Mouse (Mus musculus) 416B (cell line): ENCODE measurements around the gene Plbd1.

Experiments used
- DNase-seq: peaks from one replicate; pipeline ENCODE4 v3.0.0; 2011; ENCODE audit warnings: low read depth

The Plbd1 gene

DNA sequence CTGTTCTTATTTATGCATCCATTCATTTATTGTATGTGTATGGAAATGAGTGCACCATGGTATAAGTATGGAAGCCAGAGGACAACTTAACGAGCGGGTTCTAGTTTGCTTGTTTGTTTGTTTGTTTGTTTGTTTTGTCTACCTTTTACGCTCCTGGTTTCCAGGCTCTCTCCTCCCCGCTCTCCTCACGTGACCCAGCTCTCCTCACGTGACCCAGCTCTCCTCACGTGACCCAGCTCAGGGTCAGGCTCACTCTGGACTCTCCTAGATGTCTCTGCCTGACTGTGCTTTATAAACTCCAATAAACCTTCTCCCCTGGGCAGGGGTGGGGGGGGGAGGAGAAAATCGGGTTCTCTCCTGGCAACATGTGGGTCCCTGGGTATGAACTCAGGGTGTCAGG lies 11.1 kb downstream of the Plbd1 start:
- no peak for DNase-seq

DNA sequence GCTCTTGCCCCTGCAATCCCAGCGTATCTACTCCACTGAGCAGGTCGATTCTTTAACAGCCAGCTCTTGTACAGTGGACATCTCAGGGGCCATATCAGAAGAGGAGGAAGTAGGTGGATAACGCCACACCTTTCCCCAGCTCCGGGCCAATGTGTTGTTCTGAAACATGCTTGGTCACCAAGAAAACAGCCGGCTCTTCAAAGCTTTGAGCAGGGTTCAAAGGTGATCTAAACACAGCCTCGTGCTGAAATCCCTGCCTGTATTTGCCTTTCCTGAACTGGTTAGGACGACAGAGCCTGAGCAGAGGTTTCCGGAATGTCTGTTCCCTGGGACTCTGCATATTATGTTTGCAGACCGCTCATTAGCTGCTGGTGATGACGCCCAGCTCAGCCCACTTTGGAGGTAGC lies 14.3 kb downstream of the Plbd1 start:
- no peak for DNase-seq

DNA sequence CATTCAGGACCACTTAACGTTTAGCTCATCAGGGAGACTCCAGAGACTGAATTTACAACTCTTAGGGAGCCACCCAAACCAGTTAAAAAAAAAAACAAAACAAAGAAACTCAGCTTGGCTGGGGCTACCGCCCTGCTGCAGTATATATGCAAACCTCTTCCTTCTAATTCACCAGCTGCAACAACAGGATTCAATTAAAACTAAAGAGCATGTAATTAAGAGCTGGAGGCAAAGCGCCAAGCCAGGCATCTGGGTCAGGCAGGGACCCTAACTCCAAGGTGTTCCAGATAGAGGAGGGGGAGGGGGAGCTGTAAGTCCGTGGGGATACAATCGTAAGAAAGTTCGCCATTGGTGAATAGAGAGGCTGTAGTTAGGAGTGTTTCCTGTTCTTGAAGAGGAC lies 15.5 kb downstream of the Plbd1 start:
- DNase-seq, result no peak

DNA sequence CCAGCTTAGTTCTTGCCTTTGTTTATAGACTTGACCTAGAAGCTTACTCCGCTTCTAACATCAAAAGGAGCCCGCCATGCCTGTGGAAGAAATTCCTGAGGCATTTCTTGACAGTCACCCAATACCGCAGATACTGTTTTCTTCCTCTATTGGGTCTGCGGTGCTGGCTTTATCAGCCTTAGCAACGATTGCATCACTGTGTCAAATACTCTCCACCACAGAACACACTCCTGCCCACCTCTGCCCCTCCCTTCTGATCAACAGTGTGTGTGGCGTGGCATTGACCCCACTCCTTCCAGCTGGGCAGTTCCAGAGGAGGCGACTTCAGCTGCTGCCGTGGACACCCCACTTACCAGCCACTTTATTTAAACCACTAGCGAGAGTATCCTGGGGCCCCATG lies 16.0 kb downstream of the Plbd1 start:
- peak; percentile 9 for DNase-seq

DNA sequence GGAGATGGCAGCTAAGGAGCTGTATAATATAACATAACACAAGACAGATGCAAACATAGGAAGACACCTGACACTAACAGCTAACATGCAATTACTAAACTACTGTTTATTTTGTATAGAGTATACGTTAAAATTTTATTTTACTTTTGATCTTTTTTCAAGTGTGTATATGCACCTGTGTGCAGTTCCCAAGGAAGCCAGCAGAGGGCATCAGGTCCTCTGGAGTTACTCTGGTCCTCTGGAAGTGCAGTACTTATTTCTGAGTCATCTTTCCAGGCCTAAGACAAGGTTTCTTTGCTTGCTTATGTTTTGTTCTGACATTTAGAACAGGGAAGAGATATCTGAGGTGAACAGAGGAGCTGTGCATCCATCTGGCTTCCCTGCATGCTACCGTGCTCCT lies 17.6 kb downstream of the Plbd1 start:
- peak; percentile 38 for DNase-seq

DNA sequence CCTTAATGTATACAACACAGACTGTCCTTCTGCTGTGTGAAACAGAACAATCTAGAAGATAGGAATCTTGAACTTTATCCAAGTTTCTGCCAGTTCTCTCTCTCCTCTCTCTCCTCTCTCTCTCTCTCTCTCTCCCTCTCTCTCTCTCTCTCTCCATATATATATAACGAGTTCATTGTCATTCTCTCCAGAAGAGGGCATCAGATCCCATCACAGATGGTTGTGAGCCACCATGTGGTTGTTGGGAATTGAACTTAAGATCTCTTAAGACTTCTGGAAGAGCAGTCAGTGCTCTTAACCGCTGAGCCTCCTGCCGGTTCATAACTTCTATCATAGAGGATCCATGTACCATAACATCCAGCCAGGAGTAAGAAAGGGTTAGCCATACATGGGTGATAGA lies 26.7 kb downstream of the Plbd1 start:
- peak; percentile 21 for DNase-seq

DNA sequence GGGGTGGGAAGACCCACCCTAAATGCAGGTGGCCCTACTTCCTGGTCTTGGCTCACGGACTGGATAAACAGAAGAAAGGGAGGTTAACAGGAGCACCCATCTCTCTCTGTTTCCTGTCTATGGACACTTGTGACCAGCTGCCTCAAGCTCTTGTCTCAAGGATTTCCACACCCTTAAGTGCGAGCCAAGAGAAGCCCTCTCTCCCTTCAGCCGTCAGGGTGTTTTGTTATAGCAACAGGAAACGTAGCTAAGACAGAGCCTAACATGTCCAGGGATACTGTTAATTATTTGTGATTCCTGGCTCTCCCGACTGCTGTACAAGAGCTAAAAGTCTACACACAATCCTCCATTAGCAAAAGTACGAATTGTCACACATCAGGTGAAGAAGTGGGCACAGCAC lies 28.0 kb downstream of the Plbd1 start:
- no peak for DNase-seq

DNA sequence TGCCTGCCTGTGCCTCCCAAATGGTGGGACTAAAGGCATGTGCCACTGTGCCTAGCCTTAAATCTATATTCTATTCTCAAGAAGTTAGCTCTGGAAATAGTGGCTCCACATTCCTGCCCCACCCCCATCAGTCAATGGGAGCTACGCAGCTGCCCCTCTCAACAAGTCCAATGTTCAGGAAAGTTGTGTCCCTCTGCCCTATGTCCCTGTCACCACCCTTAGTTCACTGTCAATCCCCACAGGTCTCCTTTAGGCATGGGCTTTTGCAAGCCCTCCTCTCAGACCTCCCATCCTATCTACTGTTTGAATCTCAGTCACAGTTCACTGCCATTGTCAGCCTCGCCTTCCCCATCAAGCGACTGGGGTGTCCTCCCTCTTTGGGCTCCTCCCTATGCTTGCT lies 28.6 kb downstream of the Plbd1 start:
- no peak for DNase-seq

DNA sequence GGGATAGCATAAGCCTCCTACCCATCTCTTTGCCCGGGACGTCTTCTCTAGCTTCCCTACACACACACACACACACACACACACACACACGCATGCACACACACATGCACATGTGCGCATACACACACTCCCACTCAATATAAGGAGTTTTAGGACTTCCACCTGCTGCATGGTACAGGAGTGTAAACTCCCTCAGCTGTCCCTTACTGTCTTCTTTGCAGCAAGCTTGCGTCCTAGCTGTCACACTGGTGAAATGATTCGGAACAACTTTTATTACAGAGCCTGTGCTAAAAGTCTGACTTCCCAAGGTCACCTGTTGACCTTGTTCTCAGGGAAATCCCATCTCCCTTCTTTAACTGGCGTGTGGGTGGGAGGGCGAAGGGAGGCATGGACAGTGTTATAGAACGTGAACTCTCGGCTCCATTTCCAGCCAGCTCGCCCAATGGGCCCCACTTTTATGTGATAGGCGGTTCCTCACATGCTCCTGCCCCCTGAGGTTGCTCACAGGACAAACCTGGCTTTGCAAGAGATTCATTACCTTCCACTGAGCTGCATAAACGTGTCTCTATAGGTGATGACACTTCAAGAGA lies 29.7 kb downstream of the Plbd1 start:
- DNase-seq, result no peak

DNA sequence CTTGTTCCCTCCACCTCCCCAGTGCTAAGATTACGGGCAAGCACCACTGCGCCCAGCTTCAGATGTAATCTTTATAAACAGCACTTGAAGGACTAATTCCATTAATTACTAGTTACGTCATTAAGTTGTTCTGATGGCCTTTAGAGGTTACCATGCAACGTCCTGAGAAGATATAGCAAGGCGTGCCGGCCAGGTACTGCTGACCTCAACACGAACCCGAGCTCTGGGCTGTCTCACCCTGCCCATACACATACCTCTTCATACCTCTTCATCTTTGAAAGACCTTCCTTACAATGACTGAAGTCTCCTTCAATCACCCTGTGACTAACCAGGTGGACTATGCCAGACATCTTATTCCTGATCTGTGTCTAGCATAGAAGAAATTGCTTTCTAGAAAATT lies 30.2 kb downstream of the Plbd1 start:
- DNase-seq, result no peak

DNA sequence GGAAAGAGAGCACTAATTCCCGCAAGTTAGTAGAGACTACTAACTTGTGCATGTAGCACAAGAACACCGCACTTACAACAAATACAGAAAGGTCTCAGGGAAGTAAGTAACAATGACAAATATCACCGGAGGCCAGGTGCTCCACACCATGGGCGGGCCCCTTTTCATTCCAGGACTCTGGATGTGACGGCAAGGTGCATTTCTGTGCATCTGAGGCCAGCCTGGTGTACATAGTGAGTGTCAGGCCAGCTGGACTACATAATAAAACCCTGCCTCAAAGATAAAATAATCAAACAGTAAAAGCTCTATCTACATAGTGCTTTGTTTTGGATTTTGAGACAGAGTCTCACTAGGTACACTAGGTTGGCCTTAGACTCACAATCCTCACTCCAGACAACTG lies 32.1 kb downstream of the Plbd1 start:
- no peak for DNase-seq

DNA sequence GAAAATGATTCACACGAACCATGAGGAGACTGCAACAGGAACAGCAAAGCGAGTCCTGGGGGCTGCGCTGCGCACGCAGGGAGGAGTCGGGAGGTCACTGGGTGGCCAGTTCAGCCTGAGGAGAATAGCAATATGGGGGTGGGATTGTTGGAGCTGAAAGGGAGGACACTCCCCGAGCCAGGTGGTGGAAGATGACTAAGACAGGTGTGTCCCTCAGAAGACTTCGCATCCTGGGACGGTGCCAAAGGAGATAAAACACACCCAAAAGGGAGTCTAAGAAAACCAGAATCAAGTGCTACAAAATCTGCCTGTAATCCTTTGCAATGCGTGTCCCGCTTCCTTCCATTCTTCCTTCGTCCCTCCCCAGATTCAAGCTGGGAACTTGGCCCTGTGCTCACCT lies 36.3 kb downstream of the Plbd1 start:
- no peak for DNase-seq

DNA sequence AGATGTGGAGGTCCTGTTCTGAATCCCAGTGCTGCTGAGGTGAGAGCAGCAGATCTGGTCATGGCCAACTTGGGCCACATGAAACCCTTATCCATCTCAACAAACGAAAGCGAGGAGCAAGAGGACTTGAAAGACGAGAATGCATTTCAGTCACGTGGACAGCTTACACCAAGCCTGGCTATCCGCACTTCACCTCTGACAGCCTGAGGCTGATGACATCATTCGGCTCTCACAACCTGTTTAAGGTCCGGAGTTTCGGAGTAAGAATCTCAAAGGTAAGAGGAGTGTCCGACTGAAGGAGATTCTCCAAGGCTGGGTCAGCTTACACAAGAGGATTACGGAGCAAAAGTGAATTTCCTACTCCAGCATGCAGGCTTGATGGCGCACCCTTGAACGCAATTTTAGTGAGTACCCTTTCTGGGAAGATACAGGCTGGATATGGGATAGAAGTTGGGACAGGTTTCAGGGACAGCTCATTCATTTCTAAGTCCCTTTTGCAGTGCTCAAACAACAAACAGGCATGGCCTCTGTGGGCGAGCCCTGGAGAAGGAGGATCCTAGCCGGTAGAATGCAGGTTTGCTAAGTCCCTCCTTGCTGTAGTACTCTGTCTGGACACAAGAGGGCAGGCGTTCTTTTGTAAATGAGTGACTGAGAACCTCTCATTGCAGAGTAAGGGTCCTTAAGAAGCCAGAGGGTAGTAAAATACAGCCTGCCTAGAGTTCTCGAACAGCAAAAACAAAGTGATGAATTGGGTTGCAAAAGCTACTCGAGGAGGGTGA lies 41.2 kb downstream of the Plbd1 start:
- DNase-seq, result peak; percentile 83

DNA sequence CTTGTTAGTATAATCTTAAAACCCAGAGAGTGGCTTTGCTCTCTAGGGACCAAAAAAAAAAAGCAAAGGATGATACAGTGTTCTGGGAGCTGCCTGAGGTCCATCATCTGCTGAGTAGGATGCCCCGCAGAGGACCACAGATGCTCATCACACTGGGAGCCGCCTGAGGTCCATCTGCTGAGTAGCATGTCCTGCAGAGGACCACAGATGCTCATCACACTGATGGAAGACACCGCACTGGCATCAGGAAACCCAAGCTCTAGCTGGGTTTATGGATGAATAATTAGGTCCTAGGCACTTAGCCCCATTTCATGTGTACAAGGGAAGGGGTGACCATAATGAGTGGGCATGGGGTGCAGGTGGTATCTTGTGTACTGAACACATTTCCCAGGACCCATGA lies 47.6 kb downstream of the Plbd1 start:
- no peak for DNase-seq

DNA sequence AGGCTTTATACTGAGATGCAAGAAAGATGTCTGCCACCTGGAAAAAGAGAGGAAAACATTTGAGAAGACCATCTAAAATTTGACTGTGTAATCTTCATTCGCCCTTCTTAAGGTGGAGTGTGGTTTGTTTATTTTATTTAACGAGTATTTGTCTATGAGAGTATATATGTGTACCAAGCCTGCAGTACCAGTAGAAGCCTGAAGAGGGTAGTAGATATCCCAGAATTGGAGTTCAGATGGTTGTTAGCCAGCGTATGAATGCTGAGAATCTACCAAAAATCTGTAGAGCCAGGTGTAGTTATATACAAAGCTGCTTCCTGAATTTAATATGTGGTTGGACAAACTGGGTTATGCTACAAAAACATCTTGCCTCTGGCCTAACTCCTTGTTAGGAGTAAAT lies 49.4 kb downstream of the Plbd1 start:
- peak; percentile 21 for DNase-seq

DNA sequence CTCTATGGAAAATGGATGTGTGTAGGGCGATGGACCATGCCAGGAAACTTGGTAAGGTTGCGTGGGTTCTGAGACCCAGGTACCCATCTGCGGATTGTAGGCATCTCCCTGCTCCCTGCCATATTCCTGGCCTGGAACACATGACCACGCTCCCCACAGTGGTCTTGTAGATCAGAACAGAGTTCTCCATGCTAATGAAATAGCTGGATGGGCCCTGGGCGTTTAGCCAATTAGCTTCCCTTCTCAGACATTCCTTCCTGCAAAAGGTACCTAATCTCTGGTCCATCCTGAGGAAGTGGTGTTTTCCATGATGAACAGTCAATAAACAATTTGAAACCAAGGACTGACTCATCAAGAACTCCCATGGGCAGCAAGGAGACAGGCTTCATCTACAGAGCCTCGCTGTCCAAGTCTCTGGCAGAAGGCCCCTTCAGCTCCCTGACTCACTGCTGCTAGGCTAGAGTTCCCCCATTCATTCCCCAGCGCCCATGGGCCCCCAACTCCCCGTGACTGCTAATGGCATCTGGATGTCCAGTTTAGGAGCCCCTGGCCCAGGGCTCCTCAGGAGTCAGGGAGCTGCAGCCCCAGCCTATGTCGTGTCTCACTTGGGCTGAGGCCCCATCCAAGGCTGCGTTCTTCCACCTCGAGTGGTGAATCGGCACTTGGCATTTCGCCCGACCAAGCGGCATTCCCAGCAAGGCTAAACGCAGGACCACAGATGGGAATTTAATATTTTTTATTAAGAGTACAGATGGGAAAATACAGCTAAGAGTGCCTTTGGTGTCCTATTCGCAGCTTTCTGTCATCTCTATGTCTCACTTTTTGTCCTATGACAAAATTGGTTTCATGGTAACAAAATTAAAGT lies 50.1 kb downstream of the Plbd1 start:
- DNase-seq, result no peak

DNA sequence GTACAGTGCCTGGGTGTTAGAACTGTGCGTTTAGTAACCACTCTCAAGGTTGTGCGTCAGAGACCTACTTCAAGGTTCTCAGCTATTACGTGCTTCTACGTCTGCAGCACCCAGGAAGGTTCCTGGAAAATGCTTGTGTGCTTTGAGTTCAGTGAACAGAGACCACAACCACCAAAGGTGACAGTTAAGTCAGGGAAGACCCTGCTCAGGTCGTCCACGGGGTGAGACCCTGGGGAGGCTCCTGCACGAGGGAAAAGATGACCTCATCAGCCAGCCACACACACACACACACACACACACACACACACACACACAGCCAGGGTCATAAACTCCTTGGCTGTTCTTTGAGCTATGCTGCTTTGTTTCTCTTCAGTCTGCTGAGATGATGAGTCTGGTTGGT lies 59.1 kb downstream of the Plbd1 start:
- DNase-seq, result no peak

DNA sequence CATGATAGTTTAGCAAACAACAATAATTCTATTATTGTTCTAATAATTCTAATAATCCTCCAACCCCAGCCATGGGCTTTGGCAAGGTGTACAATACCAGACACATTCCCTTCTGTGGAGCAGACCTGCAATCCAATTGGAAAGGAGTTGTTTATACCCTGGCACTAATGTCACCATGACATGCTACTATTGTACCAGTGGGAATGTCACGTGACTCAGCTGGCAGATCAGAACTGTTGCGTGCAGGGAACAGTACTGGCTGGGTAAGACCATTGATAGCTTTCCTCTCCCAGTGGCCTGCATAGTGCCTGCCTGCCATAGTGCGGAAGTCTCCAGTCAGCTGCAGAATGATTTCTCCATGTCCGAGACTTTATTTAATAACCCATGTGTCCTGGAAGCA lies 67.2 kb downstream of the Plbd1 start:
- no peak for DNase-seq

DNA sequence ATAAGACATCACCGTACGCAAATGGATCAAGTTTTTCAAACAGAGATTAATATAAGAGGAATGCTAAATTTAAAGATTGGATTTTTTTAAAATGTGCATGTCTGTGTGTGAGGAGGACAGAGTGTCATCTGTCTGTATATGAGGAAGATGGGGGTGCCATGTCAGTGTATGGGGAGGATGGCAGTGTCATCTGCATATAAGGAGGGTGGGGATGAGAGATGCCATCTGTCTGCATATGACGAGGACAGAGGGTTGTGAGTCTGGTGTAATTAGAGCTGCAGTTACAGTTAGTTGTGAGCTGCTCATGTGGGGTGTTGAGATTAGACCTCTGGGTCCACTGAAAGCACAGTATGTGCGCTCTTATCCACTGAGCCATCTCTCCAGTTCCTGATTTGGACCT lies 71.0 kb downstream of the Plbd1 start:
- DNase-seq, result no peak

DNA sequence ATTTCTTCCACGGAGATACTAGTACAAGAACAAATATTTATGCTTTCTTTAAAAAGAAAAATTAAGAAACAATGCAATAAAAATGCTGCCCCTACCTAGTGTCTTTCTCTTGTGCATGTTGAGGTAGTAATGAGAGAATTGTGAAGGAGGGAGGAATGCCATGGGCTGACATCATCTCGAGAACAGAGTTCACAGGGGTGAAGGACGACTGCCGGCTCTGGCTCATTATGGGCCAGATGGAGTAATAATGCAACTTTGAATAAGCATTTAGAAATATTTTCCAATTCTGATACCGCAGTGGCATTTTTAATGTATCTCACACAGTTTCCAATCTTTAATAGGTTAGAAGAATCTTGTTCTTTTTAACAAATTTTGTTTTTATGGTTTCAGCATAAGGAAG lies 95.7 kb downstream of the Plbd1 start:
- no peak for DNase-seq
